Mouse (Mus musculus): ENCODE data around the gene Nin.

DNA sequence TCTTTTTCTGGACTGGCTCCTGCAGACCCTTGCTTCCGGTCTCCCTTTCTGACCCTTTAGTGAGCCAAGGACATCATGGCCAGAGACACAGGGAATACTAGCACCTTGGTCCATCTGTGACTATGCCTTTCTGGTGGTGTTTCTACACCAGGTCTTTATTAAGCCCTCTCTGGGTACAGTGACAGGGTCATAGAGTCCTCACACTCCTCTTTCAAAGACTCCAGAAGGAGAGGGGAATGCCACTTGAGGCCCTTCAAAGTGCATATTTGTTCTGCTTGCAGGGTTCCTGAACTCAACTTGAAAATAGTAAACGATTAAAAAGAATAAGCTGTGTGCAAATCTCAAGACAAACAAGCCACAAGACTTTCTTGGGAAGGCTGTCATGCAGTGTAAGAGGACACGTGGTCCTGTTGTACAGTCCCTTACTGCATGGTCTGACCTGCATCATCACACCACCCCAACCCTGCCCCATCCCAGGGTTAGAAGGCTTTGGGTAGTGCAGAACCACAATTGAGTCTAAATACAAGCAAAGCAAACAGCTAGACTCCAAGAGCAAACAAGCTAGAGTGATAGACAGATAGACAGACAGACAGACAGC lies 30.5 kb downstream of the Nin start:
- TF ChIP-seq CTCF (IDR thresholded peaks at IDR 0.05; ENCODE audit: control insufficient read depth, insufficient read depth, insufficient read length) = no peak
- no peak for TF ChIP-seq USF1 (IDR thresholded peaks at IDR 0.05; ENCODE audit: low read depth)
- TF ChIP-seq MAX (IDR thresholded peaks at IDR 0.05) = no peak
- TF ChIP-seq MYOD1 (IDR thresholded peaks at IDR 0.05; ENCODE audit: control insufficient read depth, insufficient read length, low read depth) = no peak
- TF ChIP-seq FOSL1 (IDR thresholded peaks at IDR 0.05; ENCODE audit: insufficient read depth, low read length, poor library complexity, severe bottlenecking) = no peak
- no peak for TF ChIP-seq CEBPB (IDR thresholded peaks at IDR 0.05; ENCODE audit: low read depth)
- no peak for TF ChIP-seq MYOG (IDR thresholded peaks at IDR 0.05; ENCODE audit: control insufficient read depth, extremely low read depth, insufficient read length)
